Mouse (Mus musculus): ENCODE measurements at regions not wholly inside any gene's neighbourhood (a gene's known extent, or its start where the extent isn't known, plus 50 kb on each side); places are given as distances from the start of the nearest gene placed in this dataset.

GRCm38 (mm10) chr6:111820265-111820664, 453.3 kb upstream of the Lmcd1 start:
- no peak for ATAC-seq (ENCODE audit: low read depth)
- WGBS, result 60% methylated on average over 3 of the region's 3 CpGs
- no peaks in the 10 kb centered on the region for H3K9me3 ChIP-seq (ENCODE audit: control insufficient read depth, low read length)
- H3K36me3 ChIP-seq (ENCODE audit: control insufficient read depth, insufficient read depth, low read length), result no peaks in the 10 kb centered on the region
- H3K9ac ChIP-seq (replicated peaks; ENCODE audit: low read depth, low read length), result no peak overlapping the region
- H3K4me3 ChIP-seq (ENCODE audit: low read depth, low read length), result no peak overlapping the region
- peaks cover 3% of the 10 kb centered on the region; the same call in 1 of the 2 replicates for H3K4me1 ChIP-seq (ENCODE audit: control insufficient read depth, insufficient read depth, low read length)
- no peak overlapping the region for H3K4me2 ChIP-seq (ENCODE audit: low read depth, low read length)
- H3K27me3 ChIP-seq (ENCODE audit: control insufficient read depth, insufficient read depth, low read length), result no peaks in the 10 kb centered on the region
- H3K27ac ChIP-seq (ENCODE audit: low read depth, low read length), result no peak overlapping the region

GRCm38 (mm10) chr6:111844321-111844835, 429.2 kb upstream of the Lmcd1 start:
- H3K9me3 ChIP-seq (ENCODE audit: control insufficient read depth, low read length), result no peaks in the 10 kb centered on the region
- ATAC-seq (ENCODE audit: low read depth), result peak; percentile 71
- H3K27me3 ChIP-seq (ENCODE audit: control insufficient read depth, insufficient read depth, low read length), result no peaks in the 10 kb centered on the region
- H3K36me3 ChIP-seq (ENCODE audit: control insufficient read depth, insufficient read depth, low read length), result no peaks in the 10 kb centered on the region
- WGBS, result 35% methylated on average over 6 of the region's 6 CpGs
- no peak overlapping the region for H3K9ac ChIP-seq (replicated peaks; ENCODE audit: low read depth, low read length)
- H3K4me1 ChIP-seq (ENCODE audit: control insufficient read depth, insufficient read depth, low read length), result no peaks in the 10 kb centered on the region
- no peak overlapping the region for H3K4me2 ChIP-seq (ENCODE audit: low read depth, low read length)
- peak overlapping the region; percentile 19; the same call in 1 of the 2 replicates for H3K27ac ChIP-seq (ENCODE audit: low read depth, low read length)
- no peak overlapping the region for H3K4me3 ChIP-seq (ENCODE audit: low read depth, low read length)

- no peak overlapping the region for H3K4me3 ChIP-seq (ENCODE audit: low read depth, low read length)
- whole genome bisulfite sequencing, result 65% methylated on average over 3 of the region's 3 CpGs
- no peak overlapping the region for H3K9ac ChIP-seq (replicated peaks; ENCODE audit: low read depth, low read length)
- no peaks in the 10 kb centered on the region for H3K9me3 ChIP-seq (ENCODE audit: control insufficient read depth, low read length)
- no peaks in the 10 kb centered on the region for H3K27me3 ChIP-seq (ENCODE audit: control insufficient read depth, insufficient read depth, low read length)
- H3K4me2 ChIP-seq (ENCODE audit: low read depth, low read length), result no peak overlapping the region
- H3K4me1 ChIP-seq (ENCODE audit: control insufficient read depth, insufficient read depth, low read length), result no peaks in the 10 kb centered on the region
- no peaks in the 10 kb centered on the region for H3K36me3 ChIP-seq (ENCODE audit: control insufficient read depth, insufficient read depth, low read length)
- peak; percentile 34 for ATAC-seq (ENCODE audit: low read depth)
- no peak overlapping the region for H3K27ac ChIP-seq (ENCODE audit: low read depth, low read length)
These were observed 407.4 kb upstream of the Lmcd1 start for GRCm38 (mm10) chr6:111866101-111866598.

DNA sequence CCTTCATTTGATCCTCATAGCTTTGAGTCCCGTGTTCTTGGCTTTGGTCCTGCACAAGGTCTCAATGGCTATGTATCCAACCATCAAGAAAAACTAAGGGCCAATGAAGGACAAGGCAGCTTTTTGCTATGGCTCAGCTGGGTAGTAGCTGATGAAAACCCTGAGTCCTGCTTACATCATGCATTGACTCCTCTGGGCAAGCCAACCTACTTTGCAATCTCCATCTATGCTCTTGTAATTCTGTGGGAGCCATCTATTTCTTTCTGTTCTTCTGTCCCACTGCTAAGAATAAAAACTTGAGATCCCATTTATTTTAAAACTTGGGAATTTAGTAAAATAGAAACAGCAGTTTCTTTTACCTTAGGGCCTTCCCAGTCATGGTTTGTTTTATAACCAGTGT, 391.0 kb upstream of the Lmcd1 start:
- WGBS, result 86% methylated on average over 1 of the region's 1 CpGs

GRCm38 (mm10) chr6:111883946-111884345, 389.6 kb upstream of the Lmcd1 start:
- no peak overlapping the region for H3K9ac ChIP-seq (replicated peaks; ENCODE audit: low read depth, low read length)
- no peak overlapping the region for H3K4me2 ChIP-seq (ENCODE audit: low read depth, low read length)
- no peaks in the 10 kb centered on the region for H3K4me1 ChIP-seq (ENCODE audit: control insufficient read depth, insufficient read depth, low read length)
- no peaks in the 10 kb centered on the region for H3K27me3 ChIP-seq (ENCODE audit: control insufficient read depth, insufficient read depth, low read length)
- no peak overlapping the region for H3K4me3 ChIP-seq (ENCODE audit: low read depth, low read length)
- no peaks in the 10 kb centered on the region for H3K9me3 ChIP-seq (ENCODE audit: control insufficient read depth, low read length)
- H3K27ac ChIP-seq (ENCODE audit: low read depth, low read length), result no peak overlapping the region
- WGBS, result 63% methylated on average over 1 of the region's 1 CpGs
- no peaks in the 10 kb centered on the region for H3K36me3 ChIP-seq (ENCODE audit: control insufficient read depth, insufficient read depth, low read length)
- ATAC-seq (ENCODE audit: low read depth), result no peak

More for the DNA sequence above, 391.0 kb upstream of the Lmcd1 start:
- Histone ChIP-seq H3K27ac (ENCODE audit: low read depth, low read length) (no peak overlapping the region), H3K4me3 (ENCODE audit: low read depth, low read length) (no peak overlapping the region), H3K27me3 (ENCODE audit: control insufficient read depth, insufficient read depth, low read length) (no peaks in the 10 kb centered on the region), H3K36me3 (ENCODE audit: control insufficient read depth, insufficient read depth, low read length) (no peaks in the 10 kb centered on the region), H3K9me3 (ENCODE audit: control insufficient read depth, low read length) (no peaks in the 10 kb centered on the region), H3K4me1 (ENCODE audit: control insufficient read depth, insufficient read depth, low read length) (no peaks in the 10 kb centered on the region), H3K4me2 (ENCODE audit: low read depth, low read length) (no peak overlapping the region), H3K9ac (replicated peaks; ENCODE audit: low read depth, low read length) (no peak overlapping the region)
- ATAC-seq (ENCODE audit: low read depth), result no peak

- no peak overlapping the region for H3K9ac ChIP-seq (replicated peaks; ENCODE audit: low read depth, low read length)
- peaks cover 4% of the 10 kb centered on the region; the same call in 1 of the 2 replicates for H3K4me1 ChIP-seq (ENCODE audit: control insufficient read depth, insufficient read depth, low read length)
- WGBS, result 78% methylated on average over 2 of the region's 2 CpGs
- H3K27me3 ChIP-seq (ENCODE audit: control insufficient read depth, insufficient read depth, low read length), result no peaks in the 10 kb centered on the region
- no peak overlapping the region for H3K4me3 ChIP-seq (ENCODE audit: low read depth, low read length)
- H3K27ac ChIP-seq (ENCODE audit: low read depth, low read length), result no peak overlapping the region
- H3K9me3 ChIP-seq (ENCODE audit: control insufficient read depth, low read length), result no peaks in the 10 kb centered on the region
- no peak for ATAC-seq (ENCODE audit: low read depth)
- H3K4me2 ChIP-seq (ENCODE audit: low read depth, low read length), result no peak overlapping the region
- H3K36me3 ChIP-seq (ENCODE audit: control insufficient read depth, insufficient read depth, low read length), result no peaks in the 10 kb centered on the region
These were observed 361.6 kb upstream of the Lmcd1 start for GRCm38 (mm10) chr6:111911997-111912396.

DNA sequence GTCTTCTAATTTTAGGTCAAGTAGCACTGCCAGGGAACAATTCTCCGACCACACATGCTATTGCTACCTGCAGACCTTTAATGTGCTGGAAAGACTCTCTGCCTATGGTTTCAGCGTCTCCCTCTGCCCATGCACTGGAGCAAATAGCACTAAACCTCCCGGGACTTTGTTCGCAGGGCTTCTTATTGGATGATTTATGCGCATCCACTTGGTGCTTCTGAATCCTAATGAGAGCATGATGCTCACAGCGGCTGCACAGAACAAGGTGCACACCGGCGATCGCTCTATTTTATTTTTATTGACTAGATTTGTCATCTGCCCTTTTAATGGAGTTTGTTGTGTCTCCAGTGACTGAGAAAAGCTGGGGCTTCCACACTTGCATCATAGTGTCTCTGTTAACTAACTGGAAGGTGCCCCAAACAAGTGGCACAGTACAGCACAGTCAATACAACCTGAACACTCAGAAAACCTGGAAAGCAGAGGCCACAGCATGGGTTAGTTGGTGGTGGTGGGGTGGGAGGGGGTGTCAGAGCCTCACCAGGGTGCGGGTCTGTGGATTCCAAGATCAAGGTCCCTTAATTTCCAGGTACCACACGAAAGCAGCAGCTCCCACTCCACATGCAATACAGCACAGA, 359.7 kb upstream of the Lmcd1 start:
- Histone ChIP-seq H3K27ac (ENCODE audit: low read depth, low read length) (no peak overlapping the region), H3K4me3 (ENCODE audit: low read depth, low read length) (no peak overlapping the region), H3K36me3 (ENCODE audit: control insufficient read depth, insufficient read depth, low read length) (no peaks in the 10 kb centered on the region), H3K4me1 (ENCODE audit: control insufficient read depth, insufficient read depth, low read length) (peaks cover 4% of the 10 kb centered on the region; the same call in 1 of the 2 replicates), H3K4me2 (ENCODE audit: low read depth, low read length) (no peak overlapping the region), H3K9ac (replicated peaks; ENCODE audit: low read depth, low read length) (no peak overlapping the region), H3K27me3 (ENCODE audit: control insufficient read depth, insufficient read depth, low read length) (no peaks in the 10 kb centered on the region), H3K9me3 (ENCODE audit: control insufficient read depth, low read length) (no peaks in the 10 kb centered on the region)
- 37% methylated on average over 11 of the region's 11 CpGs for WGBS
- peak; percentile 81; the same call in 1 of the 2 replicates for ATAC-seq (ENCODE audit: low read depth)

DNA sequence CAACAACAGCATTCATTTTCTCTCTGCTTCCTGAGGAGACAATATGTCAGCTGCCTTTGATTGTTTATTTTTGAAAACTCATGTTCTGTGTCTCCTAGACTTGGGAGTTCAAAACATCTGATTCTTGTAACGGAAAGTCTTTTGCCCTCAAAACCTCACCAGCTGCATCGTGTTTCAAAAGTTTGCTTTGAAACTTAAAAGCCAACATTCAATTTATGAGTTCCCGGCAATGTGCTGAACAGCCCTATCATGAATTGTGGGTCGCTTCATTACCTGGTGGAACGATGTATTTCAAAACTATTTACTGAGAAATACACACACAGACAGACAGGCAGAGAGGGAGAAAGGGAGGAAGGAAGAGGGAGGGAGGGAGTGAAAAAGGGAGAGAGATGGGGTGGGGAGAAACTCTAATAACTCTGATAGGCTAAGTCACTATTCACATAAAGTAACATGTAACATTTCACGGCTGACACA, 356.3 kb upstream of the Lmcd1 start:
- Histone ChIP-seq H3K27me3 (ENCODE audit: control insufficient read depth, insufficient read depth, low read length) (no peaks in the 10 kb centered on the region), H3K9me3 (ENCODE audit: control insufficient read depth, low read length) (no peaks in the 10 kb centered on the region), H3K4me3 (ENCODE audit: low read depth, low read length) (no peak overlapping the region), H3K4me1 (ENCODE audit: control insufficient read depth, insufficient read depth, low read length) (peaks cover 4% of the 10 kb centered on the region; the same call in 1 of the 2 replicates), H3K9ac (replicated peaks; ENCODE audit: low read depth, low read length) (no peak overlapping the region), H3K4me2 (ENCODE audit: low read depth, low read length) (no peak overlapping the region), H3K36me3 (ENCODE audit: control insufficient read depth, insufficient read depth, low read length) (no peaks in the 10 kb centered on the region), H3K27ac (ENCODE audit: low read depth, low read length) (no peak overlapping the region)
- ATAC-seq (ENCODE audit: low read depth), result no peak
- WGBS, result 77% methylated on average over 6 of the region's 6 CpGs

DNA sequence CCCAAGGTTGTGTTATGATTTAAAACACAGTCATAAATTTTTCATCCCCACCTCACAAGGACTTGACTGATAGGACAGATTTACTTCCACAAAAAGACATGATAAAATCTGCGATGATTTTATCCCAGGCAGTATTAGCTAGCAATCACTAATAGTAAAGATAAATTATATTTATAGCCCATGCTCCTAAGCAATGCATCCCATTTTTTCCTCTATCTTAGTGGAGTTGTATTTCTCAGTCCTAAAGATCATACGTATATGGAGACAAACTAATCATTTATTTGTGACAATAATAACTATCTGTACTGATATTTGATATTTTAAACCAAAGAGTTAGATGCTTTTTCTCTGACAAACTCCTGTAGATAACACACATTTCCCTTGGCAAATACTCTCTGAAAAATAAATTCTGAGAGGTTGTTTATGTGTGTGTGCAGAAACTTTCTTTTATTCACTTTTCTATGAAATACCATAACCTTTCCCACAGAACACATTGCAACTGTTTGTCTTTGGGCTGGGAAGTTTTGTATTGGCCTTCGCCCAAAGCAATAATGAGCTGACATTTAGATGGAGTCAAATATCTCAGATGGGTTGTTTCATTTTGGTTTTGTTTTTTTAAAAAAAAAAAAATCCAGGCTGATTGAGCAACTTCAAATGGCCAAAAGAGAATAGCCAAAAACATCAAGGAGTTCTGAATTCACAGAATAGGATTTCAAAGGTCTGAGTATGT, 355.5 kb upstream of the Lmcd1 start:
- H3K4me1 ChIP-seq (ENCODE audit: control insufficient read depth, insufficient read depth, low read length), result peaks cover 4% of the 10 kb centered on the region; the same call in 1 of the 2 replicates
- no peaks in the 10 kb centered on the region for H3K36me3 ChIP-seq (ENCODE audit: control insufficient read depth, insufficient read depth, low read length)
- H3K4me2 ChIP-seq (ENCODE audit: low read depth, low read length), result no peak overlapping the region
- WGBS, result 77% methylated on average over 3 of the region's 3 CpGs
- no peak for ATAC-seq (ENCODE audit: low read depth)
- H3K27ac ChIP-seq (ENCODE audit: low read depth, low read length), result no peak overlapping the region
- H3K9ac ChIP-seq (replicated peaks; ENCODE audit: low read depth, low read length), result no peak overlapping the region
- H3K9me3 ChIP-seq (ENCODE audit: control insufficient read depth, low read length), result no peaks in the 10 kb centered on the region
- H3K27me3 ChIP-seq (ENCODE audit: control insufficient read depth, insufficient read depth, low read length), result no peaks in the 10 kb centered on the region
- H3K4me3 ChIP-seq (ENCODE audit: low read depth, low read length), result no peak overlapping the region
